Mouse (Mus musculus) liver, adult 2 months (tissue): ENCODE measurements around the gene Skint3.

ENCODE experiments used
- CTCF ChIP-seq: fragments of 200-500 bp; IDR thresholded peaks from 2 replicates; pipeline ENCODE4 v1.5.1; 2011; ENCODE audit warnings: low read depth, low read length, control low read depth
- POLR2A ChIP-seq: fragments of 200-500 bp; IDR thresholded peaks from 2 replicates; pipeline ENCODE4 v1.6.1; 2011; ENCODE audit warnings: low read length, control low read depth; ENCODE audit not compliant: insufficient read depth; ENCODE audit errors: extremely low read depth

- TF ChIP-seq POLR2A: no peak
- no peak for TF ChIP-seq CTCF
These were observed 24.0 kb downstream of the Skint3 start for GRCm38 (mm10) chr4:112256022-112256421.
